Mouse (Mus musculus) intestine, embryonic 14.5 days (tissue): ENCODE measurements at regions not wholly inside any gene's neighbourhood (a gene's known extent, or its start where the extent isn't known, plus 50 kb on each side); places are given as distances from the start of the nearest gene placed in this dataset.

Source experiments
- ATAC-seq: fragments of 200-750 bp; cut with Nextera tagmentation; replicated peaks from 2 replicates; pipeline ENCODE4 v1.8.0; 2017; ENCODE audit warnings: low read depth, moderate number of reproducible peaks, moderate TSS enrichment, moderate library complexity; ENCODE audit not compliant: low FRiP score, low TSS enrichment
- DNase-seq: peaks from one replicate; pipeline ENCODE4 v3.0.0-alpha.2; 2018; ENCODE audit warnings: low spot score
- H3K27ac ChIP-seq: fragments of 300-500 bp; sonication (generic); 2 replicates; pipeline ENCODE4 v1.5.1; 2014; ENCODE audit warnings: low read depth, mild to moderate bottlenecking, control low read depth
- H3K27me3 ChIP-seq: fragments of 300-500 bp; sonication (generic); replicated peaks from 2 replicates; pipeline ENCODE4 v1.6.1; 2014; ENCODE audit warnings: low read length, control low read depth; ENCODE audit not compliant: control insufficient read depth, insufficient read depth
- H3K36me3 ChIP-seq: fragments of 300-500 bp; sonication (generic); 2 replicates; pipeline ENCODE4 v1.6.1; 2014; ENCODE audit warnings: low read length, control low read depth; ENCODE audit not compliant: control insufficient read depth, insufficient read depth
- H3K4me1 ChIP-seq: fragments of 300-500 bp; sonication (generic); replicated peaks from 2 replicates; pipeline ENCODE4 v1.6.1; 2014; ENCODE audit warnings: low read length, control low read depth, mixed read lengths; ENCODE audit not compliant: control insufficient read depth, insufficient read depth
- H3K4me2 ChIP-seq: fragments of 300-500 bp; sonication (generic); 2 replicates; pipeline ENCODE4 v1.6.1; 2014; ENCODE audit warnings: low read length
- H3K4me3 ChIP-seq: fragments of 300-500 bp; sonication (generic); 2 replicates; pipeline ENCODE4 v1.5.1; 2014; ENCODE audit warnings: low read depth, low read length, control low read depth, mixed read lengths
- H3K9ac ChIP-seq: fragments of 300-500 bp; sonication (generic); 2 replicates; pipeline ENCODE4 v1.6.1; 2014; ENCODE audit warnings: mild to moderate bottlenecking, low read length
- H3K9me3 ChIP-seq: fragments of 300-500 bp; sonication (generic); 2 replicates; pipeline ENCODE4 v1.6.1; 2016; ENCODE audit warnings: low read length, control low read depth; ENCODE audit not compliant: control insufficient read depth
- WGBS: fragments of 180-500 bp; shearing (Covaris S2); extraction: QIAGEN DNeasy Blood & Tissue Kit; methylation state at CpG from one replicate; pipeline ENCODE4 v1.1.7; 2014; 5-methylcytosine and 5-hydroxymethylcytosine counted together

DNA sequence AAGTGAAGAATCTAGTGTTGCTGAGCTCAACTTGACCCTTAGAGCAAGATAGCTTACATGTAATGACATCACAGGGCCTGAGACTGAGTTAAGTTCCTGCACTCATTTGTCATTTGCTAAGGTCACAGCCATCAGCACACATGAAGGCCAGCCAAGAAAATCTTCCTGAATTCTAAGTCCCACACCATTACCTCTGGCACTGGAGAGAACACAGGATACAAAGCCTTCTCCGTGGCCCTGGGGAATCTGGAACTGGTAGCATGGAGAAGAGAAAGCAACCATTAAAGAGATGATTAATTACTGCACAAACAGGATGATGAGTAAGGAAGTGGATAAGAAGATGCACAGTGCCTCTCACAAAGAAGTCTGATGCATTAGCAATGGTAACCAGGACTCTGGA is 232.0 kb downstream of the Wdr72 start:
- H3K4me1 ChIP-seq = no peaks in the 10 kb centered on the region
- H3K4me2 ChIP-seq = no peak overlapping the region
- ATAC-seq = no peak
- H3K27ac ChIP-seq = no peak overlapping the region
- H3K9ac ChIP-seq = no peak overlapping the region
- no peaks in the 10 kb centered on the region for H3K36me3 ChIP-seq
- H3K9me3 ChIP-seq = no peaks in the 10 kb centered on the region
- H3K27me3 ChIP-seq = no peaks in the 10 kb centered on the region
- 53% methylated on average over 1 of the region's 1 CpGs for WGBS
- no peak for DNase-seq
- H3K4me3 ChIP-seq = no peak overlapping the region

GRCm38 (mm10) chr9:74345027-74345426 is 234.9 kb downstream of the Wdr72 start:
- Histone ChIP-seq H3K9me3 (no peaks in the 10 kb centered on the region), H3K27me3 (no peaks in the 10 kb centered on the region), H3K36me3 (no peaks in the 10 kb centered on the region), H3K4me3 (no peak overlapping the region), H3K27ac (no peak overlapping the region), H3K9ac (no peak overlapping the region), H3K4me1 (0 out of 2 replicates have a peak, but pooled peaks cover 2% of the 10 kb centered on the region), H3K4me2 (no peak overlapping the region)
- 78% methylated on average over 7 of the region's 7 CpGs for WGBS
- ATAC-seq (no peak), DNase-seq (no peak)

DNA sequence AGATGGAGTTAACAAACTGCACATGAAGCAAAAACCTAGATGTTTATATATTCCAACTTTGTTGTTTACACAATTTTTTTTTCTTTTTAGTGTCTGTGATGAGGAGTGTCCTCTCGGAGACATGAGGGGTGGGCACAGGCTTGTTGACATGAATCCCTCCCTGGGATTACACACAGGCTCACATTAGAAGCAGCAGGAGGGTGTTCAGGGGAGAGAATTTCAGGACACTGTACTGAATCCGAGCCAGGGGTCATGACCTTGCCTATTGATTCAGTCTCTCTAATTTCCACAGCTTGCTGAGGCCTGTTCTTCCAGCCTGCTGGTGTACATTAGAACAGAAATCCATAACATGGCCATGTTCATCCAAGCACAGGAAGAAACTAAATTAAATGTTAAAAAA is 238.6 kb downstream of the Wdr72 start:
- DNase-seq (no peak), ATAC-seq (no peak)
- Histone ChIP-seq H3K4me1 (0 out of 2 replicates have a peak, but pooled peaks cover 2% of the 10 kb centered on the region), H3K9ac (no peak overlapping the region), H3K4me2 (no peak overlapping the region), H3K9me3 (no peaks in the 10 kb centered on the region), H3K36me3 (no peaks in the 10 kb centered on the region), H3K27me3 (no peaks in the 10 kb centered on the region), H3K27ac (no peak overlapping the region), H3K4me3 (no peak overlapping the region)
- 10% methylated on average over 2 of the region's 2 CpGs for WGBS

GRCm38 (mm10) chr9:74365930-74366438 is 255.8 kb downstream of the Wdr72 start:
- no peaks in the 10 kb centered on the region for H3K36me3 ChIP-seq
- DNase-seq = no peak
- H3K9ac ChIP-seq = no peak overlapping the region
- H3K9me3 ChIP-seq = no peaks in the 10 kb centered on the region
- no peak overlapping the region for H3K4me3 ChIP-seq
- H3K27me3 ChIP-seq = no peaks in the 10 kb centered on the region
- no peak for ATAC-seq
- H3K4me1 ChIP-seq = no peaks in the 10 kb centered on the region
- H3K27ac ChIP-seq = no peak overlapping the region
- H3K4me2 ChIP-seq = no peak overlapping the region
- 47% methylated on average over 3 of the region's 3 CpGs for WGBS

DNA sequence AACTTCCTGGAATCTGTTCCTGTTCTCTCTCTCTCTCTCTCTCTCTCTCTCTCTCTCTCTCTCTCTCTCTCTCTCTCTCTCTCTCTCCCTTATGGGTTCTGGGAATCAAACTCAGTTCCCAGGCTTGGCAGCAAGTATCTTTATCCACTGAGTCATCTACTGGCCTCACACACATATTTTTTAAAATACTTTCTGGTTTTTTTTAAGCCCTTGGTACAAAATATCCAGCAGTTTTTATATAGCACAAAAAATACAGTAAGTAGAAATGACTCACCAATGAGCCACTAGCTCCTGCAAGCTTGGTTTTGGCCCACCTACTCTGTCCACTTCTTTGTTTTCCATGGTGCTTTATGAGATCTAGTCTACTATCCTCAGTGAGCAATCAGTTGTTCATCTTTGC is 266.0 kb downstream of the Wdr72 start:
- DNase-seq (no peak), ATAC-seq (no peak)
- H3K4me1 ChIP-seq = no peaks in the 10 kb centered on the region
- H3K36me3 ChIP-seq = no peaks in the 10 kb centered on the region
- no peaks in the 10 kb centered on the region for H3K27me3 ChIP-seq
- H3K4me2 ChIP-seq = no peak overlapping the region
- H3K27ac ChIP-seq = no peak overlapping the region
- no peak overlapping the region for H3K9ac ChIP-seq
- no peaks in the 10 kb centered on the region for H3K9me3 ChIP-seq
- no peak overlapping the region for H3K4me3 ChIP-seq

GRCm38 (mm10) chr9:74377204-74377603 is 267.0 kb downstream of the Wdr72 start:
- no peaks in the 10 kb centered on the region for H3K36me3 ChIP-seq
- H3K4me3 ChIP-seq = no peak overlapping the region
- H3K27ac ChIP-seq = no peak overlapping the region
- no peak for DNase-seq
- no peak for ATAC-seq
- H3K9ac ChIP-seq = no peak overlapping the region
- H3K4me1 ChIP-seq = no peaks in the 10 kb centered on the region
- H3K27me3 ChIP-seq = no peaks in the 10 kb centered on the region
- H3K4me2 ChIP-seq = no peak overlapping the region
- no peaks in the 10 kb centered on the region for H3K9me3 ChIP-seq

- Histone ChIP-seq H3K4me3 (no peak overlapping the region), H3K4me1 (no peaks in the 10 kb centered on the region), H3K4me2 (no peak overlapping the region), H3K9me3 (no peaks in the 10 kb centered on the region), H3K9ac (no peak overlapping the region), H3K36me3 (no peaks in the 10 kb centered on the region), H3K27ac (no peak overlapping the region), H3K27me3 (no peaks in the 10 kb centered on the region)
- 83% methylated on average over 8 of the region's 8 CpGs for WGBS
- no peak for DNase-seq
- no peak for ATAC-seq
Measured at GRCm38 (mm10) chr9:74384206-74384896, 274.2 kb downstream of the Wdr72 start.

GRCm38 (mm10) chr9:74425594-74425993 is 315.4 kb downstream of the Wdr72 start:
- H3K4me1 ChIP-seq = no peaks in the 10 kb centered on the region
- H3K4me3 ChIP-seq = no peak overlapping the region
- DNase-seq = no peak
- no peak overlapping the region for H3K27ac ChIP-seq
- no peaks in the 10 kb centered on the region for H3K27me3 ChIP-seq
- no peak overlapping the region for H3K9ac ChIP-seq
- H3K9me3 ChIP-seq = no peaks in the 10 kb centered on the region
- H3K4me2 ChIP-seq = no peak overlapping the region
- 91% methylated on average over 2 of the region's 2 CpGs for WGBS
- H3K36me3 ChIP-seq = no peaks in the 10 kb centered on the region
- ATAC-seq = no peak

- ATAC-seq = no peak
- no peak overlapping the region for H3K4me2 ChIP-seq
Measured at GRCm38 (mm10) chr9:74449981-74450380, 339.8 kb downstream of the Wdr72 start.

More at GRCm38 (mm10) chr9:74449981-74450380, 339.8 kb downstream of the Wdr72 start:
- no peaks in the 10 kb centered on the region for H3K4me1 ChIP-seq
- H3K9ac ChIP-seq = no peak overlapping the region
- H3K9me3 ChIP-seq = no peaks in the 10 kb centered on the region
- 76% methylated on average over 5 of the region's 5 CpGs for WGBS
- no peak for DNase-seq
- no peaks in the 10 kb centered on the region for H3K36me3 ChIP-seq
- H3K4me3 ChIP-seq = no peak overlapping the region
- no peaks in the 10 kb centered on the region for H3K27me3 ChIP-seq
- no peak overlapping the region for H3K27ac ChIP-seq
